In the genomic region with DNA sequence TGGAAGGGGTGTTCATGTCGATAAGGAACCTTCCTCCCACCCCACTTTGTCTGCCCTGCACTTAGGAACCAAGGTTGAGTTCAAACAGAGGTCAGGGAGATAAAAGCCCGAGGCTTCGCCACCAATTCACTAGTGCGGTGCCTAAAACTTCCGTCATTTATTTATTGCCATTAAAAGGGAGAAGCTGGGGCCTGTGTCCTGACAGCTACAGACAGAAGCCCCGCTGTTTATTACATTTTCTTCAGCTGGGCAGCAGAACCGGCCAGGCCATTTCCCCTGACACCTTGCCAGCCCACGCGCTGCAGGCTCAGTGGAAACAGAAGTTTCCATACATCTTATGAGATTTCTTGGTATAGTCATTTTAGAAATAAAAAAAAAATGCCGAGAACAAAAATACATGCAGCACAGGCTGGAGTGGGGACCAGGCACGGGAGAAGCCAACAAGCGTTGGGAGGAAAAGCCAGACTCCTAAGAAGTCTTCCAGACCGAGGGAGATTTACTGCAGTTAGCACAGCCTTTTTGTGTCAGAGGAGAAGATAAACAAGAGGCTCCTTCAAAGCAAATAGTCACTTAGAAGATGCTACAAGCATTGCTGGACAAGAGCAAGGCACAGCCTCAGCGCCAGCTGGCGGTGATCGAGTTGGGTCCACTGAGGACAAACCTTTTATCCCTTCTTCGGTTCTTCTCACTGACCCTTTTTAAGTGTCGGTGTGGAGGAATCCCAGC, we compare ENCODE assay signal across 8 mouse cellular contexts.
DNase-seq lines count a peak whose midpoint lies in the region; ATAC-seq lines count a peak whose summit lies in the region.

No protein-coding gene starts in this region.

- H3K4me2 ChIP-seq in embryonic facial prominence, embryonic 11.5 days (ENCODE audit: low read depth, low read length), result no peak overlapping the region
- H3K4me2 ChIP-seq in heart, embryonic 15.5 days, result peak overlapping the region; percentile 33

- no peak overlapping the region for H3K27ac ChIP-seq in embryonic facial prominence, embryonic 11.5 days (replicated peaks; ENCODE audit: low read depth, low read length)
- peak overlapping the region; percentile 56 for H3K27ac ChIP-seq in heart, embryonic 15.5 days

- ATAC-seq in embryonic facial prominence, embryonic 11.5 days (replicated peaks; ENCODE audit: insufficient number of reproducible peaks, low FRiP score, low TSS enrichment, low read depth), result no peak
- ATAC-seq in heart, embryonic 15.5 days (replicated peaks; ENCODE audit: insufficient number of reproducible peaks, insufficient read depth, low FRiP score, low read depth), result no peak

- WGBS in embryonic facial prominence, embryonic 11.5 days, result 39% methylated on average over 18 of the region's 18 CpGs
- WGBS in heart, embryonic 15.5 days, result 17% methylated on average over 18 of the region's 18 CpGs

- DNase-seq in layer of hippocampus, postnatal 36 days, result peak; percentile 5 to 8
- DNase-seq in layer of hippocampus, adult 8-10 months (ENCODE audit: low spot score in 2 of 2), result no peak
- DNase-seq in embryonic facial prominence, embryonic 11.5 days (ENCODE audit: low spot score), result peak; percentile 47
- DNase-seq in kidney, postnatal 36 days, result peak; percentile 44 to 52
- peak; percentile 65 for DNase-seq in neural tube, embryonic 10.5 days (ENCODE audit: extremely low spot score, low spot score)
- DNase-seq in yolk sac, embryonic 10.5 days (ENCODE audit: low spot score), result peak; percentile 55
- DNase-seq in thymus, adult 18-20 months, result no peak

- H3K27me3 ChIP-seq in embryonic facial prominence, embryonic 11.5 days (ENCODE audit: control insufficient read depth, insufficient read depth, low read length), result no peaks in the 10 kb centered on the region
- no peaks in the 10 kb centered on the region for H3K27me3 ChIP-seq in heart, embryonic 15.5 days

- H3K4me1 ChIP-seq in embryonic facial prominence, embryonic 11.5 days (ENCODE audit: control insufficient read depth, insufficient read depth, low read length), result no peaks in the 10 kb centered on the region
- H3K4me1 ChIP-seq in heart, embryonic 15.5 days (replicated peaks), result peaks cover 13% of the 10 kb centered on the region

- no peak overlapping the region for H3K9ac ChIP-seq in embryonic facial prominence, embryonic 11.5 days (replicated peaks; ENCODE audit: low read length)
- H3K9ac ChIP-seq in heart, embryonic 15.5 days, result no peak overlapping the region; the same call in 1 of the 2 replicates

- H3K9me3 ChIP-seq in embryonic facial prominence, embryonic 11.5 days (replicated peaks; ENCODE audit: control insufficient read depth, low read length), result no peaks in the 10 kb centered on the region
- H3K9me3 ChIP-seq in heart, embryonic 15.5 days (replicated peaks), result no peaks in the 10 kb centered on the region

- H3K36me3 ChIP-seq in embryonic facial prominence, embryonic 11.5 days (replicated peaks; ENCODE audit: control insufficient read depth, insufficient read depth, low read depth, low read length), result no peaks in the 10 kb centered on the region
- no peaks in the 10 kb centered on the region for H3K36me3 ChIP-seq in heart, embryonic 15.5 days

- H3K4me3 ChIP-seq in embryonic facial prominence, embryonic 11.5 days (ENCODE audit: low read depth, low read length), result no peak overlapping the region
- peak overlapping the region; percentile 0; the same call in 1 of the 2 replicates for H3K4me3 ChIP-seq in heart, embryonic 15.5 days

Comparison
In these comparisons a context has a peak if more than half of its experiments do, and no peak if none do; other contexts are left out.
1. DNase-seq: peak in layer of hippocampus, postnatal 36 days (2 of 2), embryonic facial prominence, embryonic 11.5 days (single experiment), kidney, postnatal 36 days (2 of 2), neural tube, embryonic 10.5 days (single experiment) and yolk sac, embryonic 10.5 days (single experiment); none in layer of hippocampus, adult 8-10 months (0 of 2) and thymus, adult 18-20 months (0 of 2).